Mouse (Mus musculus): ENCODE data around the gene Plet1.

Gene Plet1

GRCm38 (mm10) chr9:50494311-50494710 is at the start of gene Plet1:
TSS of gene Plet1 (plus strand) at chr9:50494525.
- DNase-seq, result peak; percentile 22

DNA sequence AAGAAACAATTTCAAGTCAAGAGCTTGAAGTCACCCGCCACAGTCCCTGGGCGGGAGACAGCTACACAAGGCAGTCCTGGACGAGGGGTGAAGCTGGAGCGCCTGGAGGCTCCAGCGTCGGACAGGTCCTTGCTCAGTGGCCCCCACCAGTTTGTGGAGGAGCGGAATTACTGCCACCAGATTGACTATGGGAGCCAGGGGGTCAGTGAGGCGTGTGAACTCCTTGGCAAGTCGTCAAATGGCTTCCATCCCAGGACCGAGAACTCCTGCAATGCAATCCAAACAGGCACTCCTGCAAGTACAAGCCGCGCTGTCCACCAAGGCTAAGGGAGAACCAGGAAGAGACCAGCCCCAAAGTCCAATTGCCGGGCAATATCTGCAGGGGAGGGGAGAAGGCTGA is 45.3 kb upstream of the Plet1 start:
- DNase-seq, result peak; percentile 93

GRCm38 (mm10) chr9:50451456-50452218 is 42.7 kb upstream of the Plet1 start:
- no peak for DNase-seq

DNA sequence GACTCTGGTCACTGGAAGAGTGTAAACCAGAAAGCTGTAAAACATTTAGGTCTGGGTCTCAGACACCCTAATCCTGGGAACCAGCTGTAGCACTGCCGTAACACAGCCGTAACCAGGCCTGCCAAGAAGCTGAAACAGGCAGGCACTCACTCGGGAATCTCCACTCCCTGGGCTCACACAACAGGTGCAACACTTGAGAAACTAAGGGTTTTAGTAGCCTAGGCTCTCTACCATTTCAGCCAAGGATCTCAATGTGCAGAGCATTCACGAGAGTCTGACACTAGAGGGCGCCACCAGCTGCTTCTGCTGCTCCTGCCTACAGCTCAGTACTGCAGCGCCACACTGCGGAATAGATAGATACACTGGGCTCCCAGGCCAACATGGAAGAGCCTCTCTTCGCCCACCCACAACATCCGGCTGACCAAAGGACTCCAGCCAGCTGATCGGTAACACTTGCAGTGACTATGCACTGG is 42.0 kb upstream of the Plet1 start:
- peak; percentile 90 for DNase-seq

- DNase-seq, result no peak
These were observed 36.7 kb upstream of the Plet1 start for GRCm38 (mm10) chr9:50457596-50457995.

- no peak for DNase-seq
These were observed 34.8 kb upstream of the Plet1 start for GRCm38 (mm10) chr9:50459537-50459936.

DNA sequence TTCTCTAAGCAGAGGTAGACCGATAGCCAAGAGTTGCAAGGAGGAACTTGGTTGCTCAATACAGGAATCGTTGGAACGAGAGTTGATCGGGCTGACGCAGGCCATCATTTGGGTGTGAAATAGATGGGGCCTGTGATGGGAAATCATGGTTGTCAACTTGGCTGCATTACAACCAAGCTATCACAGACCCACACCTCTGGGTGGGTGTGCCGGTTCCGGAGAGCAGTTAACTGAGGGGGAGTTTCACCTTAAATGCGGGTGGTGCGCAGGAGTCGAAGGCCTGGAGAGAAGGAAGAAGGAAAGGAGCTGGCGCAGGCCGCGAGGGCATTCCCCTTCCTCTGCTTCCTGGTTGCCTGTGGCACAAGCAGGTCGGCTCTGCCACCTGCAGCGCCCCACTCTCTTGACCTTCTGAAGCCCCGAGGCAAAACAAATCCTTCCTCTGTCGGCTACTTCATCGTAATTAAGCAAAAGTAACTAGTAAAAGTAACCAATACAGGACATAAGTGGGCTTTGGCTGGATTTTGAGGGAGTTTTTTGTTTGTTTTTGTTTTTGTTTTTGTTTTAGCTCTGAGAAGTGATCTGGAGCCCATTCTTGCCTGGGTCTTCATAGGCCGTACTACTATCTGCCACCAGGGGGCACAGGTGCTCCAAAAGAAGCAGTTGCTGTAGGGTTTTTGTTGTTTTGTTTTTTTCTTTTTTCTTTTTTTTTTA is 31.7 kb upstream of the Plet1 start:
- DNase-seq, result peak; percentile 85

DNA sequence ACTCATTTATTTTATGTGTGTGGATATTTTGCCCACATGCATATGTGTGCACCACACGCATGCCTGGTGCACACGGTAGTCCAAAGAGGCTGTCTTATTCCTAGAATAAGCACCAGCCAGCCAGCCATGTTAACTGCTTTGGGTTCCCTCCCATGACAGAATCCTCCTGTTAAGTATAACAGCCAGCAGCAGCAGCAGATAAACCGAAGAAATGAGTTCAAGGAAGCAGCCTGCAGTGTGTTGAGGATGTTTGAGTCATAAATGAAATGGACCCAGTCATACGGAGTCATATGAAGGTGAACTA is 31.2 kb upstream of the Plet1 start:
- DNase-seq, result no peak

DNA sequence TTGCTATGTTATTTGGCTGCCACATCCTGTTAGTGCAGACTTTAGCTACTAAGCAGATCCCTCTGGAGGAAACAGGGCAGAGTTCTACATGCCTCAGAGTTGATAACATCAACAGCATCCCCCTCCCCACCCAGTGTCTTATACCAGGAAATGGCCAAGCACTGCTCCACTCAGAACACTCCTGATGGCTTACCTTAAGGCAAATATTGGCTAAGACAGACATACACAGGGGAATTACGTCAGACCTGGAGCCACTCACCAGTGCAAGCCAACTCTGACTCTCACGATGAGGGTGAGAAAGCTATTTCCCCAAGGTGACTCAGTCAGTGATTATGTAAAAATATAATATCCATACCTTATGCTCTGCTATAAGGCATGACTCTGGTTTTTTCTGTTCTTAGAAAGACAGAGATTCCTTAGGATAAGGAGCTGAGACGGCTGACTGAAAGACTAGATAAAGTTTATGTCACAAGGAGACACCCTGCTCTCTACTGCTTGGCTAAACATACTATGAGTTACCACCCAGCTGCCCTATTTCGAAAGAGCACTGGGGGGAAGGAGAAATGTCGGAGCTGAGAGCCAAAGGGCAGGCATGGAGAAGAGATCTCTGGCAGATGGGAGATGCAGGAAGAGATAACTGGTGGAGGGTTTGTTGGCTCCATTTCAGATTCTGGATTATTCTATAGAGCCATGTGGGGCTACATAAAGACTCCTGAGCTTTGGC is 23.8 kb upstream of the Plet1 start:
- DNase-seq, result no peak

GRCm38 (mm10) chr9:50471181-50471901 is 23.0 kb upstream of the Plet1 start:
- DNase-seq, result no peak

GRCm38 (mm10) chr9:50475318-50475717 is 19.0 kb upstream of the Plet1 start:
- DNase-seq, result no peak

DNA sequence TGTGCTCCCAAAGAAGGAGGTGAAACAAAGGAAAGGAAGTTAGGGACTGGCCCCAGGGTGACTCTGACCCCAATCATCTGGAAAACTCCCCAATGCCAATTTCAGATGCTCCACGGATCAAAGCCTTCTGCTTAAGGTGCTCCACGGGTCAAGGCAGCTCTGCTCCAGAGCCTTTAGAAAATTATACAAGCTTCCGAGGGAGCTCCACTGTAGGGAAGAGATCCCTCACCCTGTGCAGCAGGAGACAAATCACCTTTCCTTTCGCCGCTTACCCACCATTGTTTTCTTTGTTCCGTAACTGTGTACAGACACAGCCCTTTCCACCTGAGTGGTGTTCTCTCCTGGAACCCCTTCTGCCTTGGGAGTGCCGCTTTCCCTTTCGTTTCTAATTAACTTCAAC is 18.6 kb upstream of the Plet1 start:
- no peak for DNase-seq

GRCm38 (mm10) chr9:50476651-50477050 is 17.7 kb upstream of the Plet1 start:
- no peak for DNase-seq

DNA sequence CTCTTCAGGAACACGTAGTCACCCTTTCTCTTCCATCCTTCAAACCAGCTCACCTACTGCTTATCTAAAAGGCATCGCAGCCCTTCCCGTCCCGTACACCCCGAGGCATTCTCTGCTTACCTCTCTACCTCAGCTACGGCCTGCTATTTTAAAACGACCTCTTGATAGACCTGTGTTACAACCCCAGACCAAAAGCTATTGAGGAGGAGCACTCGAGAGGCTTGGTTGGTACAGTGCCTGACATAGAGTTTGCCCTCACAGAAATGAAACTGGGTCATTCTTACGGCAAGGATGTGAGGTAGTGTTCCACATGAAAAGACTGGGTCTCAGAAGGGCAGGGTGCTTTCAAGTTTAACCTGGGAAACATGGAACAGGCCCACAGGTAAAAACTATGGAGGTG is 17.1 kb upstream of the Plet1 start:
- DNase-seq, result no peak

- DNase-seq, result no peak
These were observed 15.5 kb upstream of the Plet1 start for GRCm38 (mm10) chr9:50478826-50479225.

GRCm38 (mm10) chr9:50479476-50479875 is 14.8 kb upstream of the Plet1 start:
- no peak for DNase-seq

GRCm38 (mm10) chr9:50482743-50483142 is 11.6 kb upstream of the Plet1 start:
- DNase-seq, result no peak

- no peak for DNase-seq
These were observed 8.8 kb upstream of the Plet1 start for GRCm38 (mm10) chr9:50485521-50485920.

- DNase-seq, result no peak
These were observed 3.5 kb upstream of the Plet1 start for GRCm38 (mm10) chr9:50490836-50491235.

- no peak for DNase-seq
These were observed 2.7 kb upstream of the Plet1 start for GRCm38 (mm10) chr9:50491531-50492045.

DNA sequence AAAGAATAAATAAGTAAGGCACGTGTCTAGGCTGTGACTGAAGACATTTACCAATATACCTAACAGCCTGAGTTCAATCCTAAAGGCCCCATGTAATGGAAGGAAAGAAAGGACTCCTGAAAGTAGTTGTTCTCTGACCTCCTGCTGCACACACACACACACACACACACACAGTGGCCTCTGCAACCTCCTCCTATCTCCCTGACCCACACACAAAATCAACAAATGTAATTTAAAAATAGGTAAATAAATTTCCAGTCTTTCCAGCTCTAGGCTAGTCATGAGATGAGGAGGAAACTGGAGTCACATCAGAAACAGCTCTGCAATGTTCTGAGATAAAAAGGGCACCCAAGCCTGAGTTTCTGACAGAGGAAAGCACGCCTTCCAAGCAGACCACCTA is 548 bp upstream of the Plet1 start:
- no peak for DNase-seq

- no peak for DNase-seq
These were observed 1.3 kb downstream of the Plet1 start for GRCm38 (mm10) chr9:50495405-50496150.
